Mouse (Mus musculus): Measurements from ENCODE around the gene Hoxa5. TPM values are rescaled to one million over a fixed set of nuclear protein-coding genes. Genes with fewer than 3 reads are reported as not detected.

Gene Hoxa5
- polyA plus RNA-seq, 1 experiment from 2014 or later: 8.0 TPM

DNA sequence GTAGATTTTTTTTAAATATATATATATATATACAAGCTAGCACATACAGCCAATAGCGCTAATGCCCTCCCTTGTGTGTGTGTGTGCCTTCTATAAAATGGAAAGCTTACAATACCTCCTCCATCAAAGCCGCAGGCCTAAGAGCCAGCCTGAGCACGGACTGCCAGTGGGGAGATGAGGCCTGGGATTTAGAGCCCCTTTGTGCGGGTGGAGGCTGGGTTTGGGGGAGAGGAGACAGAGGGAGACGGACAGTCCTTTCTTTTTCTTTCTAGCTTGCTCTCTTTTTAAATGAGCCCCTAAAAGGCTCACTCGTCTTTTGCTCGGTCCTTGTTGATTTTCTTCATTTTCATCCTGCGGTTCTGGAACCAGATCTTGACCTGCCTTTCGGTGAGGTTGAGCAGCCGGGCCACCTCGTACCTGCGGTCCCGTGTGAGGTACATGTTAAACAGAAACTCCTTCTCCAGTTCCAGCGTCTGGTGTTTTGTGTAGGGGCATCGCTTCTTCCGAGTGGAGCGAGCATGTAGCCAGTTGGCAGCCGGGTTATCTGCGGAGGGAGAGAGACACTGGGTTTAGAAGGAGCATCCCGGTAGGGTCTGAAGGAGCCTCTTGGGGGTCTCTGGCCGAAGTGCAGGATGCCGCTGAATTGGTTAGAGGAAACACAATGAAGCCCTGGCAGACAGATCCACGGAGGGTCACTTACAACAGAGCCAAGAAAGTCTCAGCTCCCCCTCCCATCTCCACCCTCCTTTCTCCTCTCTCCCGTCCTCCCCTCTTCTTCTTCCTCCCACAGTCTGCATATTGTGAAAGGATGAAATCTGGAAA lies 19.8 kb upstream of the Hoxa5 start:
- Histone ChIP-seq H3K9ac (ENCODE audit: low read depth, low read length) (0 out of 2 replicates have a peak overlapping the region, but pooled peaks have one; percentile 13), H3K9me3 (ENCODE audit: control insufficient read depth, low read length) (no peaks in the 10 kb centered on the region), H3K4me3 (ENCODE audit: low read depth, low read length) (0 out of 2 replicates have a peak overlapping the region, but pooled peaks have one; percentile 18), H3K4me1 (replicated peaks; ENCODE audit: control insufficient read depth, insufficient read depth, low read length) (no peaks in the 10 kb centered on the region), H3K36me3 (ENCODE audit: control insufficient read depth, insufficient read depth, low read length) (no peaks in the 10 kb centered on the region), H3K27ac (ENCODE audit: low read depth, low read length) (no peak overlapping the region), H3K27me3 (replicated peaks; ENCODE audit: control insufficient read depth, insufficient read depth, low read length) (peaks cover 99% of the 10 kb centered on the region), H3K4me2 (peak overlapping the region; percentile 20)
- no peak for DNase-seq (ENCODE audit: low spot score)
- no peak for ATAC-seq (replicated peaks; ENCODE audit: low FRiP score)
- WGBS: 5% methylated on average over 24 of the region's 24 CpGs

DNA sequence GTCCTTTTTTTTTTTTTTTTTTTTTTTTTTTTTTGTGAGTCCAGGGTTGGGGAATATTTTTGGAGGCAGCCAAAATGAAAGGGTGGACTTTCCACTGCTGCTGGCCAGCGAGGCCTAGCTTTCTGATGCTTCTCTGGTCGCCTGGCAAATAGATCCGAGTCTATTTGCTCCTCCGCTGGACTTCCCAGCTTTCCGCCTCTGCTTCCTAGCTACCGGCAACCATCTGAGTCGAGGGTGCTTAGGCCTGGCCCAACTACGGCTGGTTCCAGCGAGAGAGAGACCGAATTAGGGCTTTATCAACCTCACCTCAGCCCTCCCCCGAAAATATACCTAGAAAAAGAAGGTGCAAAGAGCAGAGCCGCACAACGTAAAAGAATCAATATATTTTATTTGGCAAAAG lies 18.3 kb upstream of the Hoxa5 start:
- Histone ChIP-seq H3K4me3 (ENCODE audit: low read depth, low read length) (no peak overlapping the region), H3K27me3 (replicated peaks; ENCODE audit: control insufficient read depth, insufficient read depth, low read length) (peaks cover 100% of the 10 kb centered on the region), H3K4me1 (replicated peaks; ENCODE audit: control insufficient read depth, insufficient read depth, low read length) (no peaks in the 10 kb centered on the region), H3K4me2 (no peak overlapping the region), H3K36me3 (ENCODE audit: control insufficient read depth, insufficient read depth, low read length) (no peaks in the 10 kb centered on the region), H3K9ac (ENCODE audit: low read depth, low read length) (no peak overlapping the region), H3K27ac (ENCODE audit: low read depth, low read length) (no peak overlapping the region), H3K9me3 (ENCODE audit: control insufficient read depth, low read length) (no peaks in the 10 kb centered on the region)
- ATAC-seq (replicated peaks; ENCODE audit: low FRiP score) (no peak), DNase-seq (ENCODE audit: low spot score) (no peak)
- 21% methylated on average over 13 of the region's 13 CpGs for WGBS

DNA sequence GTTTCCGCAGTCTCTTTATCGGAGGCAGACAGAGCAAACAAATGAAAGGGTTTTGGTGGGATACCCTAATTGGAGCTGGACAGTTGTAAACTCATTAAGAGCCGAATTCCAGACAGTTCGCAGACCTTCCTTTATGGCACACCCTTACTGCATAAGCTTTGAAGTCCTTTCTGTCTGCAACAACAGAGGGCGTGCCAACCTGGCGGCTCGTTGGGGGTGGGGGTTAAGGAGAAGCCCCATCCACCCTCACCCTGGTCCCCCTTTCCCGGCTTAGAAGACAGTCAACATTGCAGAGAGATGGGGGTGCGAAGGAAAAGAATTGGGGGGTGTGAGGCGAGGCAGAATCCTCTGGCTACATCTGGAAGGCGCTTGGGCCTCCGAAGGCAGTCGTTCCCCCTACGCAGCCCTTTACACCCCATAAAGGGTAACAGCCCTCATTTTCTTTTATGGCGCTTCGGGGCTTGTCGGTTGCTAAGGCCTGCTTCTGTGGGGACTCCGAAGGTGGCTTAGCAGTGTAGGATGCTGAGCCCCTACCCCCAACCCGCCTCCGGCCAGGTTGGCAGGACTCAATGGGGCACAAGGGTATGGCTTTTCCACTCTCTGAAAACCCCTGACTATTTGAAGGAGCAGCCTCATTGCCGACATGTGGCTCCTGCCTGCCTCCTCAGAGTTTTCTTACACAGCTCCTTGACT lies 17.8 kb upstream of the Hoxa5 start:
- H3K36me3 ChIP-seq (ENCODE audit: control insufficient read depth, insufficient read depth, low read length): no peaks in the 10 kb centered on the region
- H3K27ac ChIP-seq (ENCODE audit: low read depth, low read length): no peak overlapping the region
- H3K4me2 ChIP-seq: peak overlapping the region; percentile 84
- no peaks in the 10 kb centered on the region for H3K4me1 ChIP-seq (replicated peaks; ENCODE audit: control insufficient read depth, insufficient read depth, low read length)
- H3K9ac ChIP-seq (ENCODE audit: low read depth, low read length): no peak overlapping the region
- ATAC-seq (replicated peaks; ENCODE audit: low FRiP score) (no peak), DNase-seq (ENCODE audit: low spot score) (no peak)
- 12% methylated on average over 21 of the region's 21 CpGs for WGBS
- H3K9me3 ChIP-seq (ENCODE audit: control insufficient read depth, low read length): no peaks in the 10 kb centered on the region
- H3K27me3 ChIP-seq (replicated peaks; ENCODE audit: control insufficient read depth, insufficient read depth, low read length): peaks cover 100% of the 10 kb centered on the region
- peak overlapping the region; percentile 53; the same call in 1 of the 2 replicates for H3K4me3 ChIP-seq (ENCODE audit: low read depth, low read length)

DNA sequence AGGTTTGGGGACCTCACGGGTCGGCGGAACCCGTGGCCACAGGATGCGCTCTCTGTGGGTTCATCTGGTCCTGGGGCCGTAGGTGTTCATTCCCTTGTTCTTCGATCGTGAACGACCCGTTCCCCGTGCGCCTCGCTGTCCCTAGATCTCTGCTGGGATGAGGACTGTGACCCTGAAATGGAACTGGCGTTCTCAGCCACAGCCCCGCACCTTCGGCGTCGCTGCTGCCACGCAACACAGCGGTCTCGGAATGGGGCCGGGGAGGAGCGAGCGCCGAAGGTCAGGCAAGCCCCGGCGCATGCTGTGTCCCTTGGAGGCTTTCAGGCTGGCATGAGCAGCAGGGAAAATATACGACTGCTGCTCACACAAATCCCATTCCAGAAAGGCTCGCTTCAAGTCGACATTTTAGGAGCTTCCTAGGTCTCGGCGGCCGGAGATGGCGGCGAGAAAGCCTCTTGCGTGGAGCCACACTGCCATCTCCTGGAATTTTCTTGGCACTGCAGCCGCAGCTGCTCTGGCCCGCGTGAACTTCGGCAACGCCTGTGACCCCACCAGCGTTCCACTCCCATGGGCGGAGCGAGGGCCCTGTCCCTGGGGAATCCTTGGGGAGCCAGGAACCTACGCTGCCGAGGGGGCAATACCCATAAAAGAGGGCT lies 17.1 kb upstream of the Hoxa5 start, which contains the start of gene Hoxa7:
Hoxa7 (minus strand) TSS at position 518 of the 656 bp plus-strand sequence.
- no peaks in the 10 kb centered on the region for H3K36me3 ChIP-seq (ENCODE audit: control insufficient read depth, insufficient read depth, low read length)
- WGBS: 2% methylated on average over 46 of the region's 46 CpGs
- peak within 1 kb of the TSS; percentile 53 for H3K4me3 ChIP-seq (ENCODE audit: low read depth, low read length)
- ATAC-seq (replicated peaks; ENCODE audit: low FRiP score) (0 out of 2 replicates have a peak, but pooled peaks have one; percentile 26), DNase-seq (ENCODE audit: low spot score) (peak; percentile 85)
- H3K27ac ChIP-seq (ENCODE audit: low read depth, low read length): no peak within 1 kb of the TSS
- no peaks in the 10 kb centered on the region for H3K9me3 ChIP-seq (ENCODE audit: control insufficient read depth, low read length)
- peak within 1 kb of the TSS; percentile 84 for H3K4me2 ChIP-seq
- peaks cover 100% of the 10 kb centered on the region for H3K27me3 ChIP-seq (replicated peaks; ENCODE audit: control insufficient read depth, insufficient read depth, low read length)
- H3K9ac ChIP-seq (ENCODE audit: low read depth, low read length): 0 out of 2 replicates have a peak within 1 kb of the TSS, but pooled peaks have one; percentile 13
- no peaks in the 10 kb centered on the region for H3K4me1 ChIP-seq (replicated peaks; ENCODE audit: control insufficient read depth, insufficient read depth, low read length)

DNA sequence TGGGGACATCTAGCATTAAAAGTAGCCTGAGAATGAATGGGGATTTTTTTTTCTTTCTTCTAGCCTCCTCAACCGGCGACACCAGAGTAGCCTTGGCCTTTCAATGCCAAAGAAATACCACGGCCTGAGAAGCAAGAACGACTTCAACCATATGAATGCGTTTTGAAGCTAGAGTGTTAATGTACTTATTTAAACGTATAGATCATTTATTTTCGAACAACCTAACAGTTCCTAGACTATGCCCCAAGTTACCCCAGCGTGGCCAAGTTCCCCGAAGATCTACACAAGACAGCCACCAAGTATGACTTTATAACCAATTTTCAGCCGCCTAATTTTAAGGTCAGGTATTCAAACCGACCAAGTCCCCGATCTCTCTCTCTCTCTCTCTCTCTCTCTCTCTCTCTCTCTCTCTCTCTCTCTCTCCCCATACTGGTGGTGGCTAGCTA lies 16.5 kb upstream of the Hoxa5 start:
- peak overlapping the region; percentile 84 for H3K4me2 ChIP-seq
- ATAC-seq (replicated peaks; ENCODE audit: low FRiP score): no peak
- H3K4me3 ChIP-seq (ENCODE audit: low read depth, low read length): peak overlapping the region; percentile 53
- DNase-seq (ENCODE audit: low spot score): no peak
- no peaks in the 10 kb centered on the region for H3K9me3 ChIP-seq (ENCODE audit: control insufficient read depth, low read length)
- no peak overlapping the region for H3K9ac ChIP-seq (ENCODE audit: low read depth, low read length)
- no peaks in the 10 kb centered on the region for H3K36me3 ChIP-seq (ENCODE audit: control insufficient read depth, insufficient read depth, low read length)
- H3K27ac ChIP-seq (ENCODE audit: low read depth, low read length): no peak overlapping the region
- WGBS: 9% methylated on average over 12 of the region's 12 CpGs
- H3K27me3 ChIP-seq (replicated peaks; ENCODE audit: control insufficient read depth, insufficient read depth, low read length): peaks cover 100% of the 10 kb centered on the region
- no peaks in the 10 kb centered on the region for H3K4me1 ChIP-seq (replicated peaks; ENCODE audit: control insufficient read depth, insufficient read depth, low read length)

DNA sequence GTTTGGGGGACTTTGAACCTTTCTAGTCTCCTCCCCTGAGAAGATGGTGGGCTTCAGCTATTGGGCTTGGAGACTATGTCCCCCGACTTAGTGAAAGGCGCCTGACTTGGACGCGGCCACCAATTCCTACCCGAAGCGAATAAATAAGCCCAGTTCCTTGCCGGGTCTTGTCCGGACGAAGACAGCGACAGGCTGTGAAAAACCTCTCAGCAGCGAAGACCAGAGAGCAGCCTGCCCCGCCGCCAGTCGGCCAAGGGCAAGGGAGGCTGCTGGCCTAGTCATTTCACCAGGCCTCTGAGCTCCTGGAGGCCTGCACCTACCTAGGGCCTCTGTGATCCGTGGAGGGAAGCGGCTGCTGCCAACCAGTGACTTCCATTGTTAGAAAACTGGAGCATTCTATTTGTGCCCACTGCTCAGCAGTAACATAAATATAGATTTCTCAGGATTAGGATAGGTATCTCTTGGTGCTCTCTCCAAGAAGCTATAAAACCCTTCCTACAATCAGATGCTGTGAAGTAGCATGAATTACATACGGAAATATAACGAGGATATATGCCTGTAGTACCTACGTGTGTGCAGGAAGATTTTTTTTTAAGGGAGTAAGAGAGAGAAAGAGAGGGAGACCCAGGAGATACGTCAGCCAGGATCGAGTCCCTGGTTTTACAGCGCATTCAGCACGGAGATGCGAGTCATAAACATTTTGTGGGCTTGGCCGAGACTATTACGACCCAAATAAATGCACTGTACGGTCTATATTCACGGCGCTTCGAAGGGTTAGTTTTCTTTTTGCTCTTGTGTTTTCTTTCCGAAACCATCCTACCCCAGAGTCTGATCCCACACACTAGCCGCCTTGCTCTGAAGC lies 15.8 kb upstream of the Hoxa5 start:
- peaks cover 100% of the 10 kb centered on the region for H3K27me3 ChIP-seq (replicated peaks; ENCODE audit: control insufficient read depth, insufficient read depth, low read length)
- no peaks in the 10 kb centered on the region for H3K4me1 ChIP-seq (replicated peaks; ENCODE audit: control insufficient read depth, insufficient read depth, low read length)
- no peak overlapping the region for H3K4me3 ChIP-seq (ENCODE audit: low read depth, low read length)
- WGBS: 22% methylated on average over 32 of the region's 32 CpGs
- DNase-seq (ENCODE audit: low spot score): no peak
- no peaks in the 10 kb centered on the region for H3K36me3 ChIP-seq (ENCODE audit: control insufficient read depth, insufficient read depth, low read length)
- no peak overlapping the region for H3K9ac ChIP-seq (ENCODE audit: low read depth, low read length)
- H3K27ac ChIP-seq (ENCODE audit: low read depth, low read length): no peak overlapping the region
- no peaks in the 10 kb centered on the region for H3K9me3 ChIP-seq (ENCODE audit: control insufficient read depth, low read length)
- no peak overlapping the region for H3K4me2 ChIP-seq
- no peak for ATAC-seq (replicated peaks; ENCODE audit: low FRiP score)

DNA sequence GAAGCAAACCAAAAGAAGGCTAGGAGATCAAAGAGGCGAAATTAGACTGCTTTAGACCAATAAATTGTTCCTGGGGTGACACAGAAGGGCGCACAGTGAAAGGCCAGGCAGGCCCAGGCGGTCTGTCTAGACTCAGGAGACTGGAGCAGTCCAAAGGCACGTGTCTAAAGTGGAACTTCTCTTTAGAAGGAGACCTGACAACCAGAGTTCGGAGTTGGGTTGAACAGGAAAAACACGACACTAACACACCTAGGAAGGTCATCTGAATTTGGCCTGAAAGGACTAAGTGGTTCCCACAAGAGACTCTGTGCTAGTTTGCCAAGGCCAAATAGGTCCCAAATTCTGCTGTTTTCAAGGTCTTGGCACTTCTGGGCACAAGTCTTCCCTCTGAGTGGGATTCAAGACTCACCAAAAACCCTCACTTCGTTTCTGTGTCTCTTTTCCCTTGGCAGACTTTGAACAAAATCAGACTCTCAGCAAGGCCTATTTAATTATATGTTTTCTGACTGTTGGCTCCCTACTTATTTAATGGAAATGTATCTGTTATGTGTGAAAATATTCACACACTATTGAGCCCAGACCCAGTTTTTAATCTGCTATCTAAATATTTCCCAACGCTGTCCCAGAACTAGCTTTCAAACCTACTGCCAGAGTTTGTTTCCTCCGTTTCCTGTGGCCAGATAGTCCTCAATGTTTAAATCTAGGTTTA lies 15.0 kb upstream of the Hoxa5 start:
- ATAC-seq (replicated peaks; ENCODE audit: low FRiP score): no peak
- Histone ChIP-seq H3K27ac (ENCODE audit: low read depth, low read length) (no peak overlapping the region), H3K4me3 (ENCODE audit: low read depth, low read length) (no peak overlapping the region), H3K36me3 (ENCODE audit: control insufficient read depth, insufficient read depth, low read length) (no peaks in the 10 kb centered on the region), H3K27me3 (replicated peaks; ENCODE audit: control insufficient read depth, insufficient read depth, low read length) (peaks cover 100% of the 10 kb centered on the region), H3K4me1 (replicated peaks; ENCODE audit: control insufficient read depth, insufficient read depth, low read length) (no peaks in the 10 kb centered on the region), H3K9ac (ENCODE audit: low read depth, low read length) (no peak overlapping the region), H3K9me3 (ENCODE audit: control insufficient read depth, low read length) (no peaks in the 10 kb centered on the region), H3K4me2 (no peak overlapping the region)
- WGBS: 30% methylated on average over 9 of the region's 9 CpGs
- no peak for DNase-seq (ENCODE audit: low spot score)
